Mouse (Mus musculus): ENCODE results near the gene Ahnak.

- no peak for TF ChIP-seq CTCF (IDR thresholded peaks at IDR 0.05; ENCODE audit: extremely low read depth, insufficient read length, insufficient replicate concordance, low read depth, low read length)
- no peak for TF ChIP-seq POLR2A (IDR thresholded peaks at IDR 0.05; ENCODE audit: low read depth, low read length)
Observed at GRCm38 (mm10) chr19:9050294-9051229, 61.5 kb downstream of the Ahnak start.
